Mouse (Mus musculus): ENCODE measurements around the gene Acoxl.

Gene Acoxl

DNA sequence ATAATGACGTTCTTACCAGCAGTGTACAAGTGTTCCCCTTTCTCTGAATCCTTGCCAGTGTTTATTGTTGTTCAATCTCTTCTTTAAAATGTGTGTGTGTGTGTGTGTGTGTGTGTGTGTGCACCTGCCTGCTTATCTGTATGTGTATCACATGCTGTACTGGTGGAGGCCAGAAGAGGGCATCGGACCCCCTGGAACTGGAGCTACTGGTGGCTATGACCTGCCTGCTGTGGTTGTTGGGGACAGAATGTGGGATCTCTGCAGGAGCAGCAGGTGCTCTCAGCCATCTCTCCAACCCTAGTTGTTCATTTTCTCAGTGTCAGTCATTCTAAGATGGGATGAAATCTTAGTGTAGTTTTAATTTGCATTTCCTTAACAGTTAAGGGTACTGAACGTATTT lies 98.4 kb downstream of the Acoxl start:
- no peak for DNase-seq (ENCODE audit: low spot score in 2 of 2)

DNA sequence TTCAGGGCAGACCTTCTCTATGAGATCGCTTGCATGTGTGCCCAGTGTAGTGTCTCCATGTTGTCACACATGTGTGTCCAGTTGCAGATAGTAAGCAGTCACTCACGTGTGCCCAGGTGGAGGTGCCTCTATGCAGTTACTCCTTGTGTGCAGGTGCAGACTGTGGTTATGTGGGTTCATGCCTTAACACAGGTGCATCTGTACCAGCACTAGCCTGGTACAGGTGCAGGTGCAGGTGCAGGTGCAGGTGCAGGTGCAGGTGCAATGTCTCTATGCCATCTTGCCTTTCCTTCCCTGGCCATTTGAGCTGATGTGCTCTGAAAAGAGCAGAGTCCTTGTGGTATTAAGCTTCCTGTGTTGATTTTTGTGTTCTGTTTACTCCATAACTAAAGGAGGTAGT lies 100.5 kb downstream of the Acoxl start:
- DNase-seq (ENCODE audit: low spot score in 2 of 2) = no peak

DNA sequence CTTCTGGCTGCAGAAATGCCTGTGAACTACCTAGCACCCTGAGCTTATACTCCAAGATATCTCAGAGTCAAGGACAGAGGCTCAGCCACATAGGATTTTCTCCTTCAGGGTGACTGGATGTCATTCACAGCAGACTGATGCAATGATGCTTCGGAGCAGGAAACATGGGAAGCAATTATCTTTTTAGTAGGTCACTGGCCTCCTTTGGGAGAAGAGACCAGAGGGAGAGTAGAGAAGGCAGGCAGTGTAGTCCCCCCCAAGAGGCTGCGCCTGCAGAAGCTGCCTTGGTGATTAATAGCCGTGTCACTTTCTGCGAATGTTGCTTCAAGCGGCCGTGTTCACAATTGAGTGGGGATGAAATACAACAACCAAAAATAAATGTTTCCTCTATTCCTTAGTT lies 121.9 kb downstream of the Acoxl start:
- no peak for DNase-seq (ENCODE audit: low spot score in 2 of 2)

DNA sequence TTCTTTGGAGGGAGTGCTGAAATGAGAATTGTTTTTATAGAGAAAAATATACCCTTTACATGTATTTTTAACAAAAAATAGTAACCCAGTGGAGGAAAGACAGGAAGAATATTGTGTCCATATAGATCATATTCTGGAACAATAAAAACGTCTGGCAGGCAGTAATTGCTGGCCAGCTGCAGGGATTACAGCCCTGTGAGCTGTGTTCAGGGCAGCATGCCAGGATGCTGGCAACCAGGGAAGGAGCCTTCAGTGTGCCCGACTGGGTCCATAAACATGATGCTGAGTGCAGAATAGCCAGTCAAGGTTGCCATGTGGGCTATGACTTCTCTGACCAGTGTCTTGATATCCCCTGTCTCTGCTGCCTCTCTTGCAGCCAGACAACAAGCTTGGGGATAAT lies 122.5 kb downstream of the Acoxl start:
- peak in 1 of 2 experiments; percentile 21 for DNase-seq (ENCODE audit: low spot score in 2 of 2)

DNA sequence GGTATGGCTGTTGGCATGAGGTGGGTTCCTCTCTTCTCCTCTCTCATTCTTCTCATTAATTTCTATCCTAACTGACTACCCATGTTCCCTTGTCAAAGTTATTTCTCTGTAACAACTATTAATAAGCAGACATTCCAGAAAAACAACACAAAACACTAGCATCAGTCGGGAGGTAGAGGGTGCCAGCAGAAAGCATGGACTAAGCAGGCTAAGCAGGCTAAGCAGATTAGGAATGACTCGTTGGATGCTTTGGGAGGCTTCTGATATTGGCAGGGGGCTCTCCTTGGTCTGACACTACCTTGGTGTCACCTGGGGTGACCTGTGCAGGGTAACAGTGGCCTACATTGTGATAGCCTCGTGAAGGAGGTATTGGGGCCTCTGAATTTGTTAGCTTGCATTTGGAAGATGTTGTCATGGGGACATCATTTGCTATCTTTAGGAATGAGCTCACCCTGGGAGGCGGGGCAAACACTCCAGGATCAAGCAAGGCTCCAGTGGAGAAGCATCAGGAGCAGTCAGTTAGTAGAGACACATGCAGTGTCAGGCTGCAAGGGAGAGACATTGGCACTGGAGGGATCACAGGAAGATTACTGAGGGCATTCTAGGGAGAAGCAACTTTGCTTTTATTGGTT lies 123.2 kb downstream of the Acoxl start:
- peak; percentile 12 to 28 for DNase-seq (ENCODE audit: low spot score in 2 of 2)

DNA sequence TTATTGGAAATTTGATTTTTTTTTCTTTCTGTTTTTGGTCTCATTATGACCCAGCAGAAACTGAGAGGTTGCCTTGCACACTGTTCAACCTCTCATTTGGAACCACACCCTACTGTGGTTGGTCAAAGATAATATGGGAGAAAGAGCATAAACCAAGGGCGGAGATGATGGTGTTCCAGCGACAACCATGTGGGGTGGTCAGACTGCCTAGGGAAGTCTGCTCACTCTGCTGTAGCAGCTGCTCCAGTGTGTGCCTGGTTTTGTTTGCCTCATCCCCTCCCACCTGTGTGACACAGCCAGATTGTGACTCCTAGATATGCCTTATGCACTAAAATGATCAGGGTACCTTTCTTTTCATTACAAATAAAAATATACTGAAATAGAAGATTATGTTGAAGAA lies 130.3 kb downstream of the Acoxl start:
- no peak for DNase-seq (ENCODE audit: low spot score in 2 of 2)

DNA sequence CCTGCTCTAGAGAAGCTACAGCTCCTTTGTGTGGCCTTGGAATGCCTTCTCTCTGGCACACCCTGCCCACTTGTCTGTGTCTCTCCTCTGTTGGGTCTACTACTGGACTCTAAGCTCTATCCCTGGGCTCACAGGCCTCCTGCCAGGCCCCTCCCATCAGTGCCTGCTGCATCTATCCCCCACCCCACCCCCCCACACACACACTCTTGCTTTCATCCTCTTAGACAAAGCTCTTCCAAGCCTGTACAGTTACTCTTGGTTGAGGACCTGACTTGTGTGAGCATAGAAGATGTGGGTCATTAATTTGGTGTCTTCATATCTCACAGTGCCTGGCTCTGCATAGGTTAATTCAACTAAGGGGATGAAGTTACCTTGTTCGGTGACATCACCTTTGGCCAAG lies 137.6 kb downstream of the Acoxl start:
- DNase-seq (ENCODE audit: low spot score in 2 of 2) = no peak

DNA sequence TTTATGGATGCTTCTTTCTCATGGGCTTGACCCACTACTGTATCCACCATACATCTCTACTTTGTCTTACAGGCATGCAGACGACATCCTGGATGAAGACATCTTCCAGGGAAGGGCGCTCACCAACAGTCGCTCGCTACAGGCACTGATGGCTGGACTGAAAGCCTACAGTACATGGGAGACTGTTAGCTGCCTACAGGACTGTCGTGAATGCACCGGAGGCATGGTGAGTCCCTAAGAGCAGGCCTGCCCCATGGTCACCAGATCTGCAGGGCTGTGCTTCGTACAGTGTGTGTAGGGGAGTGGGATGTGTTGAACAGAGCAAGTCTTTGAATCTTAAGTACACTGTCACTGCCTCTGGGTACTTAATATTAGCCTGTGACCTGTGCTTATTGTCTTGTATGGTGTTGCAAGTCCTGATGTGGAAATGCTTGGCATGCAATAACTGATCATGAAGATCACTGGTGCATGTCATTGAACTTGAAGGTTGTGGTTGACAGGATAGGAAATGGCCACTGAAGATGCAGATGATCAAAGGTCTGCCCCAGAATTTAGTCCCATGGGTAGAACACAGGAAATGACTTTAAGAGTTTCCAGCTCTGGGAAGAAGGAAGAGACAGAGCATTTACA lies 140.0 kb downstream of the Acoxl start:
- DNase-seq (ENCODE audit: low spot score in 2 of 2) = no peak

DNA sequence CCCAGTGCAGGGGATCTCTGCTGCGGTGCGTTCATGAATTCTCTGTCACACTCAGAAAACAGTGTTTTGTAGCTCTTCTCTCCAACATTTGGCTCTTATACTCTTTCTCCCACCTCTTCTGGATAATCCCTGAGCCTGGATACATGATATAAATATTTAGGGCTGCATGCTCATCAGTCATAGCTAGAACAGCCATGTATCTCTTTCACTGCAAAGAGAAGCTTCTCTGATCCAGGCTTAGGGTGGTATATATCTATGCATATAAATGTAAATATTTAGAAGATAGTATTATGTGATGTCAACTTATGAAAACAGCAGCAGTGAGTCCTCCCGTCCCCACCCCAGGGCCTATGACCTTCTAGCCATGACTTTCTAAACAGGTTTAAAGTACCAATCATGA lies 143.9 kb downstream of the Acoxl start:
- DNase-seq (ENCODE audit: low spot score in 2 of 2) = no peak

DNA sequence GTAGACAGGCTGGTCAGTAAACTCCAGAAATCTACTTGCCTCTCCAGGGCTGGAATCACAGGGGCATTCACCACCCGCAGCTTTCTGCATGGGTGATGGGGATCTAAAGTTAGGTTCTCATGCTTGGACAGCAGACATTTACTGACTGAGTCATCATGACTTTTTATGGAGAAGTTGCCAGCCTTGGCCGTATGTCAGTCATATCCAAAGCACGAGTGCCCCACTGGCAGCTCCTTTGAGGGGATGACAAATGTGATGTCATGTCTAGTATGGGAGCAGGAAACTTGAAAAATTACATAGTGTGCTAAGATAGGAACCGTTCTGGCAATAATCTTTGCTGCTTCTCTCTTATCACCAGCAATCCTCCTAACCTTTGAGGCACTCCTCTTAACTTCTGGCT lies 144.6 kb downstream of the Acoxl start:
- no peak for DNase-seq (ENCODE audit: low spot score in 2 of 2)

DNA sequence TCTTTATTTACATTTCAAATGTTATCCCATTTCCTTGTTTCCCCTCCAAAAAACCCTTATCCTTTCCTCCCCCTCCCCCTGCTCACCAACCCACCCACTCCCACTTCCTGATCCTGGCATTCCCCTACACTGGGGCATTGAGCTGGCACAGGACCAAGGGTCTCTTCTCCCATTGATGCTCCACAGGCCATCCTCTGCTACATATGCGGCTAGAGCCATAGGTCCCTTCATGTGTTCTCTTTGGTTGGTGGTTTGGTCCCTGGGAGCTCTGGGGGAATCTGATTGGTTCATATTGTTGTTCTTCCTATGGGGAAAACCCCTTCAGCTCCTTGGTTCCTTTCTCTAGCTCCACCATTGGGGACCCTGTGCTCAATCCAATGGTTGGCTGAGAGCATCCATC lies 145.3 kb downstream of the Acoxl start:
- no peak for DNase-seq (ENCODE audit: low spot score in 2 of 2)

DNA sequence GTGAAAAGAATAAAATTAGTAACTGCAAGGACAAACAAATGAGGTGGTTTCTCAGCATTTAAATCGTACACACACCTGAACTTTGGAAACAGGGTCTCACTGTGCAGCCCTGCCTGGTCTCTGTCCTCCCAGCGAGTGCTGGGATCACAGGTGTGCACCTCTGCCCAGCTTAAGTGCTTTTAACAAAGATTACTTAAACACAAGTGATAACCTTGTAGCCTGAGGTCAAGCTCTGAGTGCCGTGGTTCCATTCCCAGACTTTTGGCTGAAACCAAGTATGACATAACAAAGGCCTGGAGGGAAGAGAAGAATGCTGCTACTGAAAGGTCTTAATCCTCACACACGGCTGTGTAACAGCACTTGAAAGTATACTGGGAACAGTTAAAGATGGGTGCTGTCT lies 149.0 kb downstream of the Acoxl start:
- no peak for DNase-seq (ENCODE audit: low spot score in 2 of 2)

DNA sequence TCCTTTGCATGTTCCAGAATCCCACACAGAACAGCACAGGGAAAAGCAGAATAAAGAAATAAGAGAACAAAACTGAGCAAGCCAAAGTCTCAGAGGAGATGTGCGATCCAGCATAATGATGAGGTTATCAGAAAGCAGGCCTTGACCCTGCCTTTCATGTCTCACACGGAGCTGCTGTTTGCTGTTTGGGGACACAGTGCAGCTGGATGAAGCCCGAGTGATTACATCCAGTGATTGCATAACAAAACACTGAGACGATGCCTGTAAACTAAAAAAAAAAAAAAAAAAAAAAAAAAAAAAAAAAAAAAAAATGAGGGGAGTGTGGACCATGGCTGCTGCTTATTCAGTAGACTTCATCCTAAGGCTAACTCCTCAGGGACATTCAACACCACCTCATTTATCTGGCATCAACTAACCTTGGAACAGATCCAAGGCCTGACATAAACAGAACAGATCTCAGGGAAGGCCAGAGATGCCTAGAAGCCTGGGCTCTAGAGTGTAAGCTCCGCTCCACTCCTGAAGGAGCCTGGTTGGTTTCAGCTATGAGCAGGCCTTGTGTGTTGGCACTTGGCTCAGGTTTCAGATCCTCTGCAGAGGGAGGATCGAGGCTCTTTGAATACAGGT lies 152.3 kb downstream of the Acoxl start:
- no peak for DNase-seq (ENCODE audit: low spot score in 2 of 2)

DNA sequence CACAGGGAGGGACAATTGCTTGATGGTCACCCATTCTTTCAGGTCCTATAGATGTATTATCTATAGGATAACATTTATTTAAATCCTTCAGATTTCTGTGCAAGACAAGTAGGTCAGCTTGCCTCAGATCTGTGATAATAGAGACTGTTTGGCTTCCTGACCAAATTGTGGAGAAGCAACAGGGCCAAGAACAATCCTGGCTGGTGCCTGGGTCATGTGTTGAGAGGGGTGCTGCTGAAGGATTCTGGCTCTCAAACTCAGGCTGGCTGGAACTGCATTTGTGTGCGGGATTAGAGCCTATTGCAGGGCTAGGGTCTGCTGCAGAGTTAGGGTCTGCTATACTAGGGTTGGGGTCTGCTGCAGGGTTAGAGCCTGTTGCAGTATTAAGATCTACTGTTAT lies 153.0 kb downstream of the Acoxl start:
- no peak for DNase-seq (ENCODE audit: low spot score in 2 of 2)

DNA sequence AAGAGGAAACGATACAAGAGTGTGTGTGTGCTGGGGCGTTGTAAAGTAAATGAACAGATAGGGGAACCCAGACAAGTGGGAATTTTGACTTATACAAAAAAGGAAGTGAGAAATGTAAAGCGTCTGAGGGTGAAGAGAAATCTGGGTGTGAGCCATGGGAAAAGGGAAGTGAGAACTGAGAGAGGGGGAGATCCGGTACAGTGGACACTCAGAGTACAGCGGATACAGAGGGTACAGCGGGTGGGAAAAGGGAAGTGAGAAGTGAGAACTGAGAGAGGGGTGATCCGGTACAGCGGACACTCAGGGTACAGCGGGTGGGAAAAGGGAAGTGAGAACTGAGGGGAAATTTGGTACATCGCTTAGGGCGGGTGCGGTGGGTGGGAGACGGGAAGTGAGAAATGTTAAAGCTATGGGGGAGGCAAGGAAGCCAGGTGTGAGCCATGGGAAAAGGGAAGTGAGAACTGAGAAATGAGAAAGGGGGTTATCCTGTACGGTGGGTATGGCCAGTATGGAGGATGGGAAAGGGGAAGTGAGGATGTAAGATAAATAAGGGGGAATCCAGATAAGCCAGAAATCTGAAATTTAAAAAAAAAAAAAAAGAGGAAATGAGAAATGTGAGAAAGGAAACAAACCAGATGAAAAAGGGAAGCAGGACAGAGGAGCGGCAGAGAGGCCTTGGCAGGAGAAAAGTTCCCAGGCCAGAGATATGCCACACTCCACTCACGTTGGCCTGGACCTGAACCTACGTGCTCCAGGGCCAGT lies 170.2 kb downstream of the Acoxl start:
- no peak for DNase-seq (ENCODE audit: low spot score in 2 of 2)

DNA sequence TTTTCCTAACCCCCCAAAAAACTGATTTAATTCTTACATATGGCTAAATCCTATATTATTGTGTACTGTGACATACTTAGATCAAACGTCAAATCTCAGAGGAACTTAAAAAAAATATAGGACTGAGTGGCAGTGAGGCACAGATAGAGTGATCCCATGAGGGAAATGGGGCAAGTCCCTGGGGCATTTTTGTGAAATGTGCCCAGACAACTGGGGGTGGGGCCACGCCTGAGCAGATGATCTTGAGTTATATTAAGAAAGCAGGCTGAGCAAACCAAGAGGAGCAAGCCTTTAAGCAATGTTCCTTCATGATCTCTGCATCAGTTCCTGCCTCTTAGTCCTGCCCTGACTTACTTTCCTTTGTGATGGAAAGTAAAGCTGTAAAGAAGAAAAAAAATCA lies 175.9 kb downstream of the Acoxl start:
- DNase-seq (ENCODE audit: low spot score in 2 of 2) = no peak

DNA sequence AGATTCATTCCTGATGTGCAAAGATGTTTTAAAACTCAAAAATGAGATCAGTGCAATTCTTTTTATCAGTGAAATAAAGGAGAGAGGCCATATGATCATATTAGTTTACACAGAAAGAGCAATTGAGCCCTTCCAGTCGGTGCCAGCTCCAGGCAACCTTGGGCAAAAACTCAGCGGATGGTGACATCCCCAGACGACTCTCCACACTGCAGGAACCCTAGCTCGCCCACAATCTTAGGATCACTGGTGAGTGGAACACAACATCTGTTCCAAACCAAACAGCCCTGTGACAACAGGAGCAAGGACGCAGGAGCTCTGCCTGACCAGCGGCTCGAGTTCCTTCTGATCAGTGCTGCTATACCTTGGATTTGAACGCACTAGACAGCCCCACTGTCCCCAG lies 176.9 kb downstream of the Acoxl start:
- DNase-seq (ENCODE audit: low spot score in 2 of 2) = no peak

DNA sequence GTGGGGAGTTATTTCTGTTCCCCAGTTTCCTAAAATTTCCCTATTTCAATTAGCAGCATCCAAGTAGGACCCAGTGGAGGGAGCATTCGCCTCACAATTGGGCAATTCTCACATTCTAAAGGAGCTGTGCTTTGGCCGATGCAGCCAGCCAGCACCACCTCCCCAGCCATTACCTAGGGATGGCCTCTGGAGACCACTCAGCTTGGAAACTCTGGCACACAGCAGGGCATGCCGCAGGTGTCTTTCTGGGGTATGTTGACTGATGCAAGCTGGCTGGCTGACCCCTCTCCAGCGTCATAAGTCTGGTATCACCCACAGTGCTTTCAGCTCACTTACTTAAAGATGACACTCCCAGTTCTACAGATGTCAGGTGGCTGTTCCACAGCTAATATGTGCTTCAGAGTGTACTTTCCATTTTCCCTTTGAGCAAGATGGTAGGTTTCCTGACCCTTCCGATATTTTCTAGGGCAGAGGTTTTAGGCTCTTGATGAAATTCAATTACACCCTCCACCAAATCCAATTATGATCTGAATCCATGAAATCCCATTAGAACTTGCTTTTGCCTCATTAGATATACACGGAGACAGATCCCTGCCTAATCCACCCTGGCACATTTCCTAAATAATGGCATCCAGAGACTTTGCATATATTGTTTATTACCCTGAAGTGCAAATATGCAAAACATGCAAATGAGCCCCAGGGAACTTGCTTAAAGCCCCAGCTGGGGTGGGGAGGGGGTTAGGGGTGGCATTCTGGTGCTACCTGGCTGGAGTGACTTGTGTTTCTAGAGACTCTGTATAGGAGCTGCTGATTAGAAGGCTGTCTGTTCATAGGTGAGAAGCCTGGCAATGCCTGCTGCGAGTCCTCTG lies 181.6 kb downstream of the Acoxl start:
- no peak for DNase-seq (ENCODE audit: low spot score in 2 of 2)

DNA sequence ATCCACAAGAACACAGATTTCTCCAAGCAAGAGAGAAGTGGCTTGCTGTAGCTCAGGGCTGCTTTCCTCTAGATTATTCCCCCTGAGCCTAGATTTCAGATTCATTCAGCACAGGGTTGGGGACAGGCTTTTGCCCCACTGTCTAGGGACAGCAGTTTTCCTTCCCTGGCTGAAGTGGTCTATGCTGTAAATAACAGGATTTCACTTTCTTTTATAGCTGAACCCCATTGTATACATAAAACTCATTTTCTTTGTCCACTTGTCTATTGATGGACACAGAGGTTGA lies 182.2 kb downstream of the Acoxl start:
- DNase-seq (ENCODE audit: low spot score in 2 of 2) = no peak

DNA sequence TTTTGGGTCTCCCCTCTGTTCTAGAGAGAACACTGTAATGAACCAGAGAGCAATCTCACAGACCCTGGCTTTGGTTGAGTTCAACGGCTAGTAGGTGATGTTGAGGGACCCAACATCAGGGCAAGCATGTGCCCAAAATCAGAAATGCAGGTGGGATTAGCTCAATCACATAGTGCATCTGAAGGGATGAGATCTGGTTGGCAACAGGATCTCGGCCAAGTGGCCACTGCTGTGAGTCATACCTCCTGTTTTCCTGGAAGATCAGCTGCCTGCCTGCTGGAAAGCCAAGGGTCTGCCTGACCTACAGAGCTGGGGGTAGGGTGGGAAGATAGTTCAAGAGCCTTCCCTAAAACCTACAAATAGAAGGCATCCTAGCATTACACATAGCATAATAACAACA lies 185.2 kb downstream of the Acoxl start:
- DNase-seq (ENCODE audit: low spot score in 2 of 2) = no peak

DNA sequence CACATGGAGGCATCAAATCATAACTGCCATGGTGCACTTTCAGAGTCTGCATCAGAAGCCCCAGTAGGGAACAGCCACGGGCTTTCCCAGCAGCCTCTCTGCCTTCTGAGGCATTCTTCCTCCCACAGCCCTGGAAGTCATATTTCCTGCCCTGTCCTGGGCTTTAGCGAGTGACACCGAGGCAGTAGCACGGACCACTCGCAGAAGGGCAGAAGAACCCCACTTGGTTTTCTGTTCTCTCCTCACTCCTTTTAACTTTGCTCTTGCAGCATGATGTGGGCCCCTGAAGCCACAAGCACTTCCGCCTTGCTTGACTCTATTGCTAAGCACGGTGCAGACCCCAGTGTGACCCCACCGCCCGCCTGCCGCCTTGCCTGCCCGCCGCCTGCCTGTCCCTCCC lies 189.0 kb downstream of the Acoxl start:
- DNase-seq (ENCODE audit: low spot score in 2 of 2) = no peak

DNA sequence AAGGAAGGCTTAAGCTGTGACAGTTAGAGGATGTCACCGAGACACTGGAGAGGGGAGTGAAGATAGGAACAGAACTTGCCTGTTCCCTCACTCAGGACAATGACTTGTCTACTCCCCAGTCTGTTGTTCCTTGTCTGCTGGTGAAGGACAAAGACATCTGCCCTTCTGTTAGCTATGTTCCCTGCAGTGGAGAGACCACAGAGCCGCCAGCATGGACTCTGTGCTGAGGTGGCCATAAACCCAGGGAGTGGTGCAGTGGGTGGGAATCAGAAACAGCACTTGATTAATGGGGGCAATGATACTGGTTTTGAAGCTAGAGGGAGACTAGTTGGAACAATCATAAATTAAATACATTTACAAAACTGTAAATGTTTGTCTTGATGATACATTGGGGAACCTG lies 191.3 kb downstream of the Acoxl start:
- DNase-seq (ENCODE audit: low spot score in 2 of 2) = no peak
